Mouse (Mus musculus) adrenal gland, adult 8-10 months (tissue): ENCODE data around the gene Sel1l3. TPM values are rescaled to one million over a fixed set of nuclear protein-coding genes. Genes with fewer than 3 reads are reported as not detected.

ENCODE experiments used
- DNase-seq: peaks from one replicate; pipeline ENCODE4 v3.0.0; 2022
- total RNA-seq, 4 experiments: library from RNA; stranded (reverse); gene quantifications; 2 replicates each; pipeline ENCODE4 v1.2.4; 2022

The Sel1l3 gene
- total RNA-seq, 4 experiments from 2014 or later, result 1.5 to 3.9 (median 2.1) TPM

DNA sequence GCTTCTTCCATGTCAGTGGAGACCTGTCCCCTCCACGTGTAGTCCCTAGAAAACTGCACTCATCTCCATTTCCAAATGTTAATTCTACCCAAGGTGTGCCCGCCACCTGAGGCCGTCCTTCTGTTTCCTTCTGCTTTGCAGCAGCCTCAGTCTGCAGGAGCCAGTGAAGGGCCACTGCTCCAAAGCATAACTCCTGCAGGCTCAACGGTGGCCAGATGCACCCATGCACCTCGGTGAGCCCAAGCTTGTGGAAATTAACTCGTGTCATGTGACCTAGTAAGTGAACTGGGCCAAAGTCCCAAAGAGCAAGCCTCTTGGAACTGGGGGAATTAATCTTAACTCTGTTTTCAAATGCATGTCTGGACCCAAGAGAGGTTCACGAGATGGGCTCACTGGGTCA is 40.8 kb downstream of the Sel1l3 start:
- DNase-seq, result no peak

DNA sequence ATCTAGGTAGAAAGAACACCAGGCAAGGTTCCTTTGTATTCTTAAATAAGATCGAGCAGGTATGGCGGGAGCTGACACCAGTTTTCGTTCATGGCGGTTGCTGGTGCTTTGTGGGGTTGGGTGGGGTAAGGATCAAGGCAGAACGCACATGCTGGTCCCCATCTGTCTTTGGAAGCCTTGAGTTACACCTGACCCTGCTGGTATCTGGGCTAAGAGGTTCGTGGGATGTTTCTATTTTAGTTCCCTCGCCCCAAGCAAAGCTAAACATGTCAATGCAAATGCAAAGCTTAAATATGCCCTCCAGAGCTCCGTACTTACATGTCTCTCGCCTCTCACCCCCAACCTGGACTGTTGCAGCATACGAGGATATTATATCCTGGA is 41.5 kb downstream of the Sel1l3 start:
- no peak for DNase-seq

DNA sequence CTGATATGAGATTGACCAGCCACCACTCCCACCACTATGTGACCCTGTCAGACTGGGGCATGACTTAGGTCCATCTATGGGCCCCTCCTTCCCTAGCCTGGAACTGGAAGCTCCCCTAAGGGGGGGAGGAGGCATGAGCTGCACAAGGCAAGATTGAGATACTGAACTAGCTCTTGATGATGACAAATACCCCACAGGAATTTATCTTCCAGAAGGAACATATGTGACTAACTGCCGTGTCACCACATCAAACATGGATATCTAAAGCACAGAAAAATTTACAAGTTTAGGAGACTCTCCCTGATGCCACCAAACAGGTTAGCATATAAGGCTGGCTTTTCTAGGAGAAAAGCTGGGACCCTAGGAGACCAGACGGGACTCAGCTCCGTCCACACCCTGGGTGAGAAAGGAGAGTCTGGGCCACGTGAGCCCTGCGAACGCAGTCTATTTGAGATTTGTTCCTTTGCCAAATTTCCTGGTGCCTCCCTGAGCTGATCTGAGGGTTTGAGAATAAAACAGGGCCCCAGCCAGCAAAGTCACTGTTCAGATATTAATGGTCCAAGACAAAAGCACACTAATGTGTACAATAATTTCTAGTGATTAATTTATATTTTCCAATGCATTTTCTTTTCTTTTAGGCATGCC is 42.0 kb downstream of the Sel1l3 start:
- DNase-seq, result no peak

DNA sequence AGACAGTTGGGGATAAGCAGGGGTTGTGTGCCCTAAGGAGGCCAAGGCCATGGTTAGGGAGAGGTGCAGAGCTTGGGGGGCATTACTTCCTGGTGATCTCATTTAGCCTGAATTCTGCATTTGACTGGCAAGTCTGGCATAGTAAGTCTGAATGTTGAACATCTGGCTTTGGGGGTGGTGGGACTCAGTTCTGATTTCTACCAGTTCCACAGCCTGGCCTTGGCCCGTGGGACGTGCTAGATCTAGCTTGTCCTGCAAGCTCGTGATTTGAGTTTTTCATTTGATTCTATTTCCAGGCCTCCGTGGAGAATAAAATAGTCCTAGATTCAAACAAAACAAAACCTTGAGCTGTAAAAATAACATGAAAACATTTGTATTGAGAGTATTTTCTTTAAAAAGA is 46.2 kb downstream of the Sel1l3 start:
- no peak for DNase-seq

DNA sequence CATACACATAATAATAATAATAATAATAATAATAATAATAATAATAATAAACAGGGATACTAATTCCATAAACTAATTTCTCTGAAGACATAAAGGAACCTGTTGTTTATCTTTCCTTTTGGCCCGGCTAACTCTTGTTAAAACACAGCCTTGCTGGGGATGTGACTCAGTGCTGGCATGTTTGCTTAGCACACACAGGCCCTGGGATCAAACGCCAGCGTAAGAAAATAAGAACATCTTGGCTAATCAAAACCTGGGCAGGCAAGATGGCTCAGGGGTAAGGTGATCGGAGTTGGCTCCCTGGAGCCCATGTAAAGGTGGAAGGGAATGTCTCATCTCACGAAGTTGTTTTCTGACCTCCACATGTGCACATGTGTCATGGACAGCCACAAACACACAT is 48.1 kb downstream of the Sel1l3 start:
- no peak for DNase-seq

DNA sequence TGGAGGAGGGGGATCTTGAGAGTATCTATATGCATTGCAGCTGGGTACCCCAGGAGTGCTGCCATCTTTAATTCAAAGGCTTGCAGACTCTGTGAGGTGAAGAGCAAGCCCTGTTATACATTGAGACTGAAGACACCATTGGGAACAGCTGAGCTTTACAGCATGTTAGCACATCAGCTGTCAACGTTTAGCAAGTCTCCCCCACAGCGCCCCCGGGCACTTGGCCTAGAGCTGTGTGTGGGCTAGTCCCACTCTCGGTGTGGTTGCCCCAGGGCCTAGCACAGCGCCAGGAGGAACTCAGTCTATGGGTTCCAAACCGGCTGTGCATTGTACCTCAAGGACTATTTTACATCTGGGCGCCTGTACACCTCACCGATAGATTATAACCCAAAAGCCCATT is 51.3 kb downstream of the Sel1l3 start:
- DNase-seq, result no peak

DNA sequence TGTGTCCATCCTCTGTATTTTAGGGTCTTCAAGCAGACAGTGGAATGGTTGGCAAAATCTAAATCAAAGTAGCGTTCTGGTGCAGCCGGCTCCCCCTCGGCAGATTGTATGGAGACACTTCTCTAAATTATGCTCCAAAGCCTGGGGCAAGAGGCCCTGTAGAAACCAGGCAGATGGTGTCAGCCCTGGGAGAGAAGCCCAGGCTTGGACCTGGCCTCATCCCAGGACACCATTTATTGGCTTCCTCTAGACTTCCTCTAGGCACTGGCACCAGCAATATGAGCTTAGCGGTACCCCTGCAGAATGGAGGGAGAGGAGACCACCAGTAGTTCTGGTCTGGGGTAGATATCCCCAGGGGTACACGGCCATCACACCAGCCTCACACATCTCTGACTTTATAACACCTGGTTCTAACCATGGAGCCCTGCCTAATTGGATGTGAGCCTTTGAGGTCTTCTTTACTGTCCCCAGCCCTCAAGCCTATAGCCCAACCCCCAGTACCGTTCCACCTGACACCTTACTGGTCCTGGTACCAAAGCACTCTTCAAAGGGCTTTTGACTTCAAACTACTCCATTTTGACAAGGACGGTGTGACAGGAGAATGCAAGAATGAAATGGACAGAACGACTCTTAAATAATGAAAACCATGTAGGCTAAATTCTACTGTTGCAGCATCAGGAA is 52.1 kb downstream of the Sel1l3 start:
- no peak for DNase-seq

DNA sequence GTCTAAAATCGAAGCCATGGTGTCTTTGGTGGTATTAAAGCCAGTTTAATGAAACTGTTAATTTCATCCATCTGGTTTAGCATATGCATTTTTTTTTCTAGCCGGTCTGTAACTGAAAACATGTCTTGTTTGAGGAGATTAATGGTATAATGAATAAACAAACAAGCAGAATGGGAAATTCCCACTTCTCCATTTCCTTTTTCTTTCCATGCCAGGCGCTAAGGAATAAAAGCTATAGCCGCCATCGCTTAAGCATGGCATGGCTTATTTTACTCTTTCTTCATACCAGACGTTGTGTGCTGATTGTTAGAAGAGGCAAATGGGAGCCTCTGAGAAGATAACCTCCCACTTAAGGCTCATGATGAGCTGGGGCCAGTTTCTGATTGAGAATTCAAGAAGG is 53.5 kb downstream of the Sel1l3 start:
- no peak for DNase-seq

DNA sequence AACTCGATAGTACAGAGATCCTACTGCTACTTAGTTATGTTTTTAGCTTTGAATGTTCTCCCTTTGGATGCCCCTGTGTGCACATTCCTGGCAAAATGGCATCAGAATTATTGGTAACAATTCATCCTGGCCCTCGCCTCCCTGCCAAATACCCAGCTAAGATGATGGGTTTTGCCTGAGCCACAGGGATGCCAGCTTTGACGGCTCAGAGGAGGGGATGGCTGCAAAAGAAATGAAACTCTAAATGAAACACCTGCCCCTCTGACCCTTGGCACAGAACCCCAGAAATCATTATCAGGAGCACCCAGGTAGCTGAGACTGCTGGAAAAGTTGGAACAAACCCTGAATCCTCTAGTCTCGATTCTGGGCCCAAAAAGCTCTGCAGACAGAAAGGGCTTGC is 54.1 kb downstream of the Sel1l3 start:
- no peak for DNase-seq

DNA sequence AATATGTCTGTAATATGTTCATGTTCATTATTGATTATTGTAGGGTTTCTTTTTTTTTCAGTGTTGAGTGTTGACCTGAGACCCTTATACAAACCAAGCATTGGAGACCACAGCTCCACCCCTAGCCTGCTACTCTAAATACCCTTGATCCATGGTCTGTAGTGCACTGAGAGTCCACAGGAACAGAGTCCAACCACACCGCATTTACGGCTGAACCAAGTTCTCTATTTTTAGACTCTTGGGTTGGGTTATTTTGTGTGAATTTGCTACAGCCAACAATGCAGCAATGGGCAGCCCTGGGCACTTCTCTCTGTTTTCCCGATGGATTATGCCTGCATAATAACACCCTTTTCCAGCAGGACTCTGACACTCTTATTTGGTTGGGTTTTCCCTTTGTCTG is 54.6 kb downstream of the Sel1l3 start:
- DNase-seq, result no peak

DNA sequence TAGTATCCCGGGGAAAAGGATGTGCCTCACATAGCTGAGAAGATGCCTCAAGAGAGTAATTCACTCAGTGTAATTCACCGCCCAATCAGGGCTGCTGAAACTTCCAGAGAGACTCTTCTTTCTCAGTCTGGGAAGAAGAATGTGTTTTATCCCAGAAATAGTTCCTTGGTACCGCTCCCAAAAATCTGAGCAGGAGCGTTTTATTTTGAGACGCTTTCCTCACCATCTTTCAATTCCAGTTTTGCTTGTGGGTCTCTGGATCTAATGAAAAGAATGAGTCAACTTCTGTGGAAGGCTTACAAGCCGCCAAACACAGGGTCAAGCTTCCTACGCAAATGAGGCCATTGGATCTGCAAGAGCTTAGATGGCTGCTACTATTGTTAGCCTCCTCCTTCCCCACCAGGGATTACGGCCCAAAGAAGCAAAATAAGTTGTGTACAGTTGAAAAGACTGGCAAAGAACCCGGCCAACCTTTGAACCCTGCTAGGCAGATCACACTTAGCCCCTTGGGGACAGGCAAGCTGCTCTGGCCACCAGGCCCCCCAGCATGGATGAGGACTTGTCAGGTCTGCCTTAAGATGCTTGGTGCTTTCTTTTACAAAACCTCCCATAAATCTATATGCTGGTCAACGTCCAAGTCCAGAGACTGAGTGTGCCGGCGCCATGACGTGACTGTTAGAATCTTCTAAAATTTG is 57.6 kb downstream of the Sel1l3 start:
- DNase-seq, result no peak

DNA sequence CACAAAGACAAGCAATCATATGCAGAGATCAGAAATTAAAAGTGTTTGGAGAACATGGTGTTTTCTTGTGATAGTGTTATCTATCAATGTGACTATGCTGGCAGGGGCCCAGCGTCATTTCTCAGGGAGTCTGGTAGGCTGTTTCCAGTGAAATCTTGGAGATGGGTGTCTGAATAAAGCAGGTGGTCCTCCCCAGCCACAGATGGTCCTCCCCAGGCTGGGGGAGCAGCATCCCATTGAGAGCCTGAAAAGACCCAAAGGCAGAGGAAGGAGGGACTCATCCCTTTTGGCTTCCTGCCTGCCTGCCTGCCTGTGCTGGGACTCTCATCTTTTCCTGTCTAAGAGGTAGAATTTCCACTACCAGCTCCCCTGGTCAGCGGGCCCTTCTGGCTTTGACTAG is 59.2 kb downstream of the Sel1l3 start:
- DNase-seq, result no peak

DNA sequence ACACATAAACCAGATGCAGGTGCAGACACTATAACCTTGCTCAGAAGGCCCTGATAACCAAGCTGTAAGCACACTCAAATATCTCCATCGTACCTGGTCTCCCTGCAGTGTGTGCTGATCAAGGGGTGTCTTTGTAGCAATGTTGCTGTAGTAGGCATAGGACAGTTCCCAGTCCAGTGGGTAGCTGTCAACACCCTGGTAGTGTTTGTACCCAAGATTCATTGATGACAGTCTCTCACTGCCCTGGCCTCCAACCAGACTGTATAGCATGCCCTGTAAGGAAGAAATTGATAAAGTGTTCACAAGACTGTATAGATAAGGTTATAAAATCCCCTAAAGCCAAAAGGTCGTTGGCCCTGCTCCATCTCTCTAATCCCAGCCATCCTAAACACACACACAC is 59.6 kb downstream of the Sel1l3 start:
- DNase-seq, result no peak

DNA sequence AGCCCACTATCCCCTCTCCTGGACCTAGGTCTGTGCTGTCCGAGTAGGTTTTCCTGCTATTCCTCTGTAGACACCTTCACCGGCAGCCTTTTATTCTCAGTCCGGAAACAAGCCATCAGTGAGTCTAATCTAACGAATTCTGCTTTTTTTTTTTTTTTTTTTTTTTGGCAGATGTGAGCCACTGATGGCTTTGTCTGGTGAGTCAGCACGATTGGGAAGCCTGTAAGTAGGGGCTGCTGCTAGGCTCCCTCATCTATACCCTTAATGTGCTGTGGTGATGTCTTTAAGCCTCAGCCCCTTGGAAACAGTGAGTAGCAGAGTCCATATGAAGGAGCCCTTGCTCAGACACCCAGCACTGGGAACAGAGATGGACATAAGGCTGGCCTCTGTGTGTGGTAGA is 60.6 kb downstream of the Sel1l3 start:
- no peak for DNase-seq

DNA sequence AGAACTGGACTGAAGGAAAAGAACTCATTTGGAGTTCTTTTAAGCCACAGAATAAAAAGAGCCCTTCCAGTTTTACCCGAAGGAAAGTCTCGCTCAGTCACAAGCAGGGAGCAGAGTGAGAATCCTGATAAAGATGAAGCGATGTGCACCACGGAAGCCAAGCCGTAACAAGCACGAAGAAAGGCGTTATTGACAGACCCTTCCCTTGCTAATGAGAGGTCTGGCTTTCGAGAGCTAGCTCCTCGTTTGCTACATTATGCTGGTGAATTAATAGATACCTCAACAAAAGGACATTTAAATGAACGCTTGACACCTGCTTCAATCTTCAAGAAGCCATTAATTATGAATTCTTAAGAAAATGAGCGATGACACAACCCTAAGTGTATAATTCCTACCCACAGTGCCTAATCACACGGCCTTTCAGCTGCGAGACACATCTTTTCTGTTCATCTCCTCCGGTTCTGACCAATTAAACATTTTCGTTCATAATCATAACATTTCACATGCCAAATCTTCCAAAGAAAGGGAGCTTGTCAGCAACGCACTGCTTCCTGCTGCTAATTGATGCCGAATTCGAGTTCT is 62.3 kb downstream of the Sel1l3 start:
- DNase-seq, result no peak

DNA sequence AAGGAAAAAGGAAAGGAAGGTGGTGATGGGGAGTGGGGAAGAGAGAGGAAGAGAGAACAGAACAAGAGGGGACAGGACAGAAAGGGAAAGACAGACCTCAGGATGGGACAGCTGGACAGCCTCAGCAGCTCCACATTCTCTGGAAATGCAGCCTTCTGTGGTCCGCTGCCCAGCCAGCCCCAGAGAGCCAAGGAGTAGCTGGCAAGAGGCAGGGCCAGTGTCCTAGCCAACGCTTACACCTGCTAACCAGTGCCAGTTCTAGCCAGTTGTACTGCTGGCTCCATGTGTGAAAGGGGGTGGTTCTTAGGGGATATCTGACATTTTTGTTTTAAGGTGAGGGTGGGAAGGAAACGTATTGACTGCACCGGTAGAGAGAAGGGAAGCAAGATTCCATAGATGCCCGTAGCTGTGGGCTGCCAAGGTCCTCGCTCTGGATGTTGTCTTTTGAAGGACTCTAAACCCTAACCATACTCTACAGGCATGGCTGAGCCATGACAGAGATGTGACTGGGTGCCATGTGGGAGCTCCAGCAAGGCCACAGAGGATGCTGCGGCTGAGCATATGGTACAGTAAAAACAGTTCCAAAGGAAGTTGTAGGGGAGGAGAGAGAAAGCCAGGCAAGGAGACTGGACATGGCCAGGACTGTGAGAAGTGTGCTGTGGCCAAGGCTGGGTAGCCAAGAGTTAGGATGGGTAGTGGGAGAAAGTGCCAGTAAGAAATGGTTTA is 64.6 kb downstream of the Sel1l3 start:
- DNase-seq, result no peak

DNA sequence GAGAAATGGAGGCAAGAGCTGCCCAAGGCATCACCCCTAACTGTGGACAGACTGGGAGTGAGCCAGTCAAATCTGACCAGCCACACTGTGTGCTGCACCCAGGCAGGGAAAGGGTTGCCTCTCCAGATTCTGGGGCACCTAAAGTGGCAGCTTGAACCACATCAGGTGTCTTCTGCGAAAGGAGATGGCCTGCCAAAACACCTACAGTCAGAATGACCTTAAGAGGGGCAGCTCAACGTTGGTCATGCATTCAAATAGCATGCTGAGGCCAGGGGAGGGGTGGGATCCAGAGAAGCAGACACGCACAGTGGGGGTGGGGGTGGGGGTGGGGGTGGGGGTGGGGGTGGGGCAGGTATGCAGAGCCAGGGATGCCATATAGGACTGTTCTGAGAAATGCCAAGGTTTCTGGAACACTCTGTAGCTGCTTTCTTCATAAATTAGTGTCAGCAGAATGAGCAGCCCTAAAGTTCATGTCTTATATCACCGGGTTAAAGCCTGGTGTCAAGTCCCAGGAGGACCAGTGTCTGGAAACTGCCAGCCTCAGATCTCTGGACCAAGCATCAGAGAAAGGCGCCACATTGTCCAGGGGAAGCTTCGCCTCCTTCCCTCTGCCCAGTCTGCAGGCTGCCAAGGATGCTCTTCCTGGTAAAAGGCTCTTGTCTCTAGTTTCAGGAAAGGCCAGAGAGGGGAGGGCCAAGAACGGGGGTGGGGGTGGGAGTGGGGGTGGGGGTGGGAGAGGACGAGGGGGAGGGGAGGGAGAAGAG is 65.4 kb downstream of the Sel1l3 start:
- no peak for DNase-seq

DNA sequence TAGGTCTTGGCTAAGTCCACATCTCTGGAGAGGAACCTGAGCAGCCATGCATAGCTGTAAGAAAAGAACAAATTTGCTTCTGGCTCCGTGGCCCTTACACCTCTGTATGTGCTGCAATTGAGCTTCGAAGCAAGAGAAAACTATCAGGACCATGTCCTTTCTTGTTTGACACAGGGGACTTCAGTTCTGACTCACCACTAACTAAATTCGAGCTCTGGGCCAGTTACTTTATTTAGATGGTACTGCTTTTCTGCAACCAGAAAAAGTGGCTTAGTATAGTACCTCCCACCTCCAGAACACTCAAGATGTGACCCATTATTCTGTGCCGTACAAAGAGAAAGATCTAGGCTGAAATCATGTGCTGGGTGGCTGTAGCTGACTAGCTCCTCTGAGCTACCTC is 66.3 kb downstream of the Sel1l3 start:
- no peak for DNase-seq

DNA sequence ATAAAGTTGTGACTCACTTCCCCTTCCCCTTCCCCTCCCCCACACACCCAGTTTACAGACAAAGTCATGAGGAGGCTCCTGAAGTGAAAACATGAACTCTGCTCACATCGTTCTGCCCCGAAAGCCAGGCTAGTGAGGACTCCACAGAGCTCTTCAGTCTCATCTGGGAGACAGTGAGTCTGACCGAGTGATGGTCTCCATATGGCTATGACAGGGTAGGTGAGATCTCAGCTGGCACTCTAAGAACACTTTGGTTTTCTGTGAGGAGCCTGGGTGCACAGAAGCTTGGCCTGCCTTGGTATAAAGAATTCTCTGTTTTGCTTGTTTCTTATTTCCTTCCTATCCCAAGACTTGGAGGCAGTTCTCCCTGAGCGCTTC is 67.1 kb downstream of the Sel1l3 start:
- no peak for DNase-seq

DNA sequence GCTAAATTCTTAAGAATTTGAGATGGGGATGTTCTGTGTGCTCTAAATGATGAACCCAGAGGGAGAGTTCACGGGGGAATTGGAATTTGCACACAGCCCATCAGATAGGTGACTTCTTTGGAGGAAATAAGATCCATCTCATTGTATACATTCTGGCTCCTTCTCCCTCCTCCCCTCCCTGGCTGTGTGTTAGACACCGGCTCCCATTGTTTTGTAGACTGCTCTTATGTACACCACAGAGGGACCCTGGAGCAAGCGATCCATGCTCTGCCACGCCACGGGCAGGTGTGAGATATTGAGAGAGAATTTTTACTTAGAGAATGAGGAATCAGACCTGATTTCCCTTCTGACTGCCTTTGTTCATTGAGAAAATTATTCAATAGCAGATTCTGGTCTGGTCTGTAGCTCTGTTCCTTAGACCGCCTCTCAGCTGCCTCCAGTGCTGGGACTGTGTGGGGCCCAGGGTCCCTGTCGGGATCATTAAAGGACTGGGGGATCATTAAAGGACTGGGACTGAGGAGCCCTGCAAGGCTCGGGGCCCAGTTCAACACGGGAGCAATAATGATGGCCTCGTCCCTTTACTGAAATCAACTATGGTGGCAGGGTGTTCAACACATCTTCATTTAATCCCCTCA is 67.6 kb downstream of the Sel1l3 start:
- DNase-seq, result no peak

DNA sequence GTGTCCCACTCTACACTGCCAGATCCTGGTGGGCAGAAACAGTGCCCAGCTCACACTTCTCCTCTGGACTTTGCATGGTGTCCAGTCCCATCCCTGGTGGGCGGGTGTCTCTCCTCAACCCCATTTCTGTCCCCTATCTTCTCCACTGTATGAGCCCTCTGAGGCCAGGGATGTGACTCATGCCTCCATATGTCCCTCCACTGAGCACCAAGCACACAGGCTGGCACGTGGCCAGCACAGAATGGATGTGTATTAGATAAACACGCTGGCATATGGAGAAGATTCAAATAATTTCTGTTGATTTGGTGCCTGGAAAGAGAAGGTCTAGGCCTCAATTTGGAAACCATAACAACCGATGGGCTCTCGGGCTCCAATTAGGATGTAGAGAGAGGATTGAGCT is 71.1 kb downstream of the Sel1l3 start:
- no peak for DNase-seq
